Mouse (Mus musculus): ENCODE results near the gene Def6. TPM values are rescaled to one million over a fixed set of nuclear protein-coding genes. Genes with fewer than 3 reads are reported as not detected.

Gene Def6
- total and polyA plus RNA-seq, 3 experiments: 121 to 154 TPM; not detected in 1

DNA sequence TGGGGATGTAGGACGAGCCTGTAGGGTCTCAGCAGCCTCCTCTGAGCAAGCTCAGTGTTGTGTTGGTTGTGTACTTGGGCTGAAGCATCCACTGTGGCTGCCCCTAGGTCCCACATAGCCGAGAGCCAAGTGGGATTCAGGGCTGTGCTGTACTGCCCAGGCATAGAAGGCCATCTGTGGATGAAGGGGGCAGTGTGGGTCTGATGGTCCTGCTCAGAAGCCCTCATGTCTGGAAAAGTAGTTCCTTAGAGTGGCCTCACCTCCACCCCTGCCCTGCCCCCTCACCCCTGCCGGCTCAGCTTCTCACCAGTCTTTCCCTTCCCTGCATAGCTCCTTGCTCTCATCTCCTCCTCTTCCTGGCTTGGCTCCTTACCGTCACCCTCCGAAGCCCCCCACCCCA, 48.1 kb downstream of the Def6 start:
- no peaks in the 10 kb centered on the region for H3K79me2 ChIP-seq (ENCODE audit: control insufficient read depth, insufficient read depth, low read length, poor library complexity)
- H3K27ac ChIP-seq (ENCODE audit: control insufficient read depth, low read depth, low read length): no peak overlapping the region
- DNase-seq (ENCODE audit: low read depth, low spot score): no peak
- H3K9me3 ChIP-seq (replicated peaks; ENCODE audit: insufficient read depth, low read length): no peaks in the 10 kb centered on the region
- no peak for TF ChIP-seq ZNF384 (IDR thresholded peaks at IDR 0.05; ENCODE audit: low read depth, low read length)
- TF ChIP-seq ZMIZ1 (IDR thresholded peaks at IDR 0.05; ENCODE audit: low read depth, low read length): no peak
- no peak for TF ChIP-seq POLR2AphosphoS2 (IDR thresholded peaks at IDR 0.05; ENCODE audit: low read length)
- TF ChIP-seq NELFE (IDR thresholded peaks at IDR 0.05; ENCODE audit: low read depth, low read length): no peak
- no peak for TF ChIP-seq BHLHE40 (IDR thresholded peaks at IDR 0.05; ENCODE audit: borderline replicate concordance, low read depth, low read length)
- TF ChIP-seq SIN3A (IDR thresholded peaks at IDR 0.05; ENCODE audit: low read length): no peak
- no peak for TF ChIP-seq GATA1 (IDR thresholded peaks at IDR 0.05; ENCODE audit: low read depth, low read length)
- TF ChIP-seq MAZ (IDR thresholded peaks at IDR 0.05; ENCODE audit: low read depth, low read length): no peak
- TF ChIP-seq ZC3H11A (IDR thresholded peaks at IDR 0.05; ENCODE audit: low read depth, low read length): no peak
- TF ChIP-seq TCF12 (IDR thresholded peaks at IDR 0.05; ENCODE audit: low read depth, low read length): no peak
- no peaks in the 10 kb centered on the region for H3K27me3 ChIP-seq (ENCODE audit: control insufficient read depth in 1 of 2, insufficient read depth in 2 of 2, low read length in 2 of 2)
- peaks cover 3 to 17% of the 10 kb centered on the region in 2 experiments; a peak in 3 of 4 replicates for H3K4me1 ChIP-seq (ENCODE audit: control insufficient read depth in 1 of 2, insufficient read depth in 2 of 2, low read length in 2 of 2)
- H3K9ac ChIP-seq (ENCODE audit: control insufficient read depth, low read depth, low read length, poor library complexity, severe bottlenecking): no peak overlapping the region
- peaks cover 0 to 12% of the 10 kb centered on the region in 2 experiments; a peak in 3 of 4 replicates for H3K36me3 ChIP-seq (ENCODE audit: control insufficient read depth in 1 of 2, insufficient read depth in 2 of 2, low read length in 2 of 2)
- no peak overlapping the region for H3K4me3 ChIP-seq (ENCODE audit: control insufficient read depth in 1 of 2, insufficient read depth in 1 of 2, low read depth in 2 of 2, low read length in 2 of 2)

DNA sequence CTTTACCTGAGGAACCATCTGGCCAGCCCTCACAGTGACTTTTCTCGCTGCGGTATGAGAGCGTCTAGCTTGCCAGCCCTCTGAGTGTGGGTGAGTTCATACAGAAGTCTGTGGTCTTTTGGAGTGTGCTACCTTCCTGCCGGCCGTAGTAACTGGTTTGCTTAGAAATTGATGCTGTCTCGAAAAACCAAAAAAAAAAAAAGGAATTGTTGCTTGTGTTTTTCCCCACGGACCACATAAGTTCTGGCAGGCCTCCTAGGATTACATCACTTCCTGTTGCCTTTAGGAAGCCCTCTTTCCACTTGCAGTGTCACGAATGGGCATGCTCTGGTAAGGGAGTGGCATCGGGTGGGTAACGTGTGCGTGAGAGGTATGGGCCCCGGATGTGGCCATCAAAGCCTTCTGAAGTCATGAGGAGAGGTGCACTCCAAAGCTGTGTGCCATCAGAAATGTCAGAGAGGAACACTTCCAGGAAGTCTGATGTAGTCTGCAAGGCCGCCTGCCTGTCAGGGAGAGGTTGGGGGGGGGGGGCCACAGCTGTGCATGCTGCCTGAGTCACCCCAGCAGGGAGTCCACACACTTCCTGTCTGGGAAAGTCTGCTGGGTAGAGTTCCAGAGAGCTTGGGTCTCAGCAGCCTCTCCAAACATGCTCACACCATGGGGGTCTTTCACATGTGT, 49.2 kb downstream of the Def6 start:
- Histone ChIP-seq H3K27ac (ENCODE audit: control insufficient read depth, low read depth, low read length) (peak overlapping the region; percentile 22; the same call in 1 of the 2 replicates), H3K9ac (ENCODE audit: control insufficient read depth, low read depth, low read length, poor library complexity, severe bottlenecking) (peak overlapping the region; percentile 16; the same call in 1 of the 2 replicates), H3K36me3 (ENCODE audit: control insufficient read depth in 1 of 2, insufficient read depth in 2 of 2, low read length in 2 of 2) (peaks cover 0 to 12% of the 10 kb centered on the region in 2 experiments; a peak in 3 of 4 replicates), H3K4me3 (ENCODE audit: control insufficient read depth in 1 of 2, insufficient read depth in 1 of 2, low read depth in 2 of 2, low read length in 2 of 2) (no peak overlapping the region), H3K9me3 (replicated peaks; ENCODE audit: insufficient read depth, low read length) (no peaks in the 10 kb centered on the region), H3K4me1 (ENCODE audit: control insufficient read depth in 1 of 2, insufficient read depth in 2 of 2, low read length in 2 of 2) (peaks cover 3 to 17% of the 10 kb centered on the region in 2 experiments; a peak in 3 of 4 replicates), H3K27me3 (ENCODE audit: control insufficient read depth in 1 of 2, insufficient read depth in 2 of 2, low read length in 2 of 2) (no peaks in the 10 kb centered on the region), H3K79me2 (ENCODE audit: control insufficient read depth, insufficient read depth, low read length, poor library complexity) (no peaks in the 10 kb centered on the region)
- TF ChIP-seq USF2 (IDR thresholded peaks at IDR 0.05; ENCODE audit: borderline replicate concordance in 1 of 2, insufficient read depth in 1 of 2, low read depth in 1 of 2, low read length in 2 of 2): no peak
- TF ChIP-seq CHD1 (IDR thresholded peaks at IDR 0.05; ENCODE audit: low read depth, low read length): no peak
- TF ChIP-seq TAL1 (IDR thresholded peaks at IDR 0.05; ENCODE audit: low read length): no peak
- TF ChIP-seq MAZ (IDR thresholded peaks at IDR 0.05; ENCODE audit: low read depth, low read length): no peak
- TF ChIP-seq ZNF384 (IDR thresholded peaks at IDR 0.05; ENCODE audit: low read depth, low read length): peak; percentile 24; the same call in 1 of the 2 replicates
- TF ChIP-seq MEF2A (IDR thresholded peaks at IDR 0.05; ENCODE audit: extremely low read depth, insufficient replicate concordance, low read depth, low read length, poor library complexity, severe bottlenecking): no peak
- peak; percentile 59 for DNase-seq (ENCODE audit: low read depth, low spot score)
